Mouse (Mus musculus): ENCODE data around the gene Tspan12.

The Tspan12 gene

GRCm38 (mm10) chr6:21787274-21787673, 65.0 kb downstream of the Tspan12 start:
- intact Hi-C loops (cut with DNase I), result no loop called here

GRCm38 (mm10) chr6:21774213-21774916, 78.0 kb downstream of the Tspan12 start:
- intact Hi-C loops (cut with DNase I), result no loop called here

GRCm38 (mm10) chr6:21769447-21769809, 82.9 kb downstream of the Tspan12 start:
- intact Hi-C loops (cut with DNase I), result no loop called here

GRCm38 (mm10) chr6:21768745-21769446, 83.4 kb downstream of the Tspan12 start:
- intact Hi-C loops (cut with DNase I), result no loop called here

- intact Hi-C loops (cut with DNase I), result no loop called here
Observed at GRCm38 (mm10) chr6:21767787-21768221, 84.5 kb downstream of the Tspan12 start.

- intact Hi-C loops (cut with DNase I), result no loop called here
Observed at GRCm38 (mm10) chr6:21747536-21747935, 104.8 kb downstream of the Tspan12 start.

GRCm38 (mm10) chr6:21744615-21745266, 107.6 kb downstream of the Tspan12 start:
- intact Hi-C loops (cut with DNase I), result no loop called here

GRCm38 (mm10) chr6:21740606-21741005, 111.7 kb downstream of the Tspan12 start:
- intact Hi-C loops (cut with DNase I), result no loop called here

- intact Hi-C loops (cut with DNase I), result no loop called here
Observed at GRCm38 (mm10) chr6:21722238-21722637, 130.1 kb downstream of the Tspan12 start.

All from adrenal gland (tissue).